Mouse (Mus musculus) layer of hippocampus, postnatal 10 days (tissue): ENCODE measurements around the gene Gm21987. TPM values are rescaled to one million over a fixed set of nuclear protein-coding genes. Genes with fewer than 3 reads are reported as not detected.

Experiments used
- DNase-seq, 2 experiments: peaks; one replicate each; pipeline ENCODE4 v3.0.0; 2021; ENCODE audit warnings: low spot score in 2 of 2
- total RNA-seq, 2 experiments: library from RNA; stranded (reverse); gene quantifications; 2 replicates each; pipeline ENCODE4 v1.2.3; 2021

Gm21987 gene
- total RNA-seq, 2 experiments from 2014 or later: not detected

GRCm38 (mm10) chr16:38392126-38392894 is 45.5 kb downstream of the Gm21987 start:
- DNase-seq: no peak

- no peak for DNase-seq
These were observed 47.4 kb downstream of the Gm21987 start for GRCm38 (mm10) chr16:38394191-38394618.

GRCm38 (mm10) chr16:38395060-38395730 is 48.4 kb downstream of the Gm21987 start:
- DNase-seq: no peak

GRCm38 (mm10) chr16:38396155-38396554 is 49.3 kb downstream of the Gm21987 start:
- peak; percentile 25 to 37 for DNase-seq

- DNase-seq: no peak
These were observed 51.4 kb downstream of the Gm21987 start for GRCm38 (mm10) chr16:38398266-38398665.

GRCm38 (mm10) chr16:38399076-38399475 is 52.2 kb downstream of the Gm21987 start:
- no peak for DNase-seq

- DNase-seq: peak; percentile 52 to 57
These were observed 52.8 kb downstream of the Gm21987 start for GRCm38 (mm10) chr16:38399531-38400231.

GRCm38 (mm10) chr16:38400311-38400960 is 53.6 kb downstream of the Gm21987 start:
- DNase-seq: no peak

- DNase-seq: no peak
These were observed 54.6 kb downstream of the Gm21987 start for GRCm38 (mm10) chr16:38401468-38401867.

GRCm38 (mm10) chr16:38403639-38404038 is 56.8 kb downstream of the Gm21987 start:
- DNase-seq: no peak

- DNase-seq: no peak
These were observed 59.5 kb downstream of the Gm21987 start for GRCm38 (mm10) chr16:38406293-38406692.

GRCm38 (mm10) chr16:38406708-38407107 is 59.9 kb downstream of the Gm21987 start:
- no peak for DNase-seq

GRCm38 (mm10) chr16:38407584-38407983 is 60.7 kb downstream of the Gm21987 start:
- no peak for DNase-seq

- no peak for DNase-seq
These were observed 61.6 kb downstream of the Gm21987 start for GRCm38 (mm10) chr16:38408416-38408815.

Other genes with a start within 250 kb of the Gm21987 start
- not detected for gene Nr1i2, start 52.2 kb upstream of the Gm21987 start, total RNA-seq
- gene Maats1, start 4.9 kb upstream of the Gm21987 start, total RNA-seq: 1 to 10 TPM; 1.7 to 1.8 TPM
- 10 to 100 TPM; 66.5 to 94.2 TPM for gene Cox17, start within 50 bp of the Gm21987 start, total RNA-seq
- gene Popdc2, start 15.2 kb downstream of the Gm21987 start, total RNA-seq: under 1 TPM; 0.23 to 0.42 TPM
- under 1 TPM; 0.62 to 0.98 TPM for gene Pla1a, start 86.1 kb downstream of the Gm21987 start, total RNA-seq
- gene Adprh, start 105.7 kb downstream of the Gm21987 start, total RNA-seq: 10 to 100 TPM; 60.5 to 62.9 TPM
- under 1 TPM; 0.18 to 0.42 TPM for gene Cd80, start 108.5 kb downstream of the Gm21987 start, total RNA-seq
- gene Timmdc1, start 175.6 kb downstream of the Gm21987 start, total RNA-seq: 10 to 100 TPM; 30.5 to 32.9 TPM
- 10 to 100 TPM; 39.4 to 44.2 TPM for gene Poglut1, start 203.2 kb downstream of the Gm21987 start, total RNA-seq
- 10 to 100 TPM; 24.3 to 25.3 TPM for gene Tmem39a, start 211.7 kb downstream of the Gm21987 start, total RNA-seq